Mouse (Mus musculus) forebrain, postnatal 0 days (tissue): ENCODE data around the gene Perm1. TPM values are rescaled to one million over a fixed set of nuclear protein-coding genes. Genes with fewer than 3 reads are reported as not detected.
A peak's percentile ranks its signal among the peaks of the same experiment; 100 is the strongest.

Experiments used
- ATAC-seq: fragments of 200-750 bp; cut with Nextera tagmentation; 2 replicates; pipeline ENCODE4 v1.8.0; 2017; ENCODE audit warnings: mild to moderate bottlenecking, moderate library complexity
- DNase-seq: peaks from one replicate; pipeline ENCODE4 v3.0.0-alpha.2; 2015
- H3K27ac ChIP-seq: fragments of 300-500 bp; sonication (generic); 2 replicates; pipeline ENCODE4 v1.5.1; 2014; ENCODE audit warnings: low read depth, mild to moderate bottlenecking, antibody characterized with exemption, low read length, moderate library complexity, mixed read lengths
- H3K27me3 ChIP-seq: fragments of 300-500 bp; sonication (generic); 2 replicates; pipeline ENCODE4 v1.6.1; 2014; ENCODE audit warnings: mild to moderate bottlenecking, low read length, mixed read lengths; ENCODE audit not compliant: insufficient read depth
- H3K36me3 ChIP-seq: fragments of 300-500 bp; sonication (generic); 2 replicates; pipeline ENCODE4 v1.6.1; 2014; ENCODE audit warnings: mild to moderate bottlenecking, moderate library complexity; ENCODE audit not compliant: insufficient read depth
- H3K4me1 ChIP-seq: fragments of 300-500 bp; sonication (generic); 2 replicates; pipeline ENCODE4 v1.6.1; 2014; ENCODE audit warnings: antibody characterized with exemption; ENCODE audit not compliant: insufficient read depth
- H3K4me2 ChIP-seq: fragments of 300-500 bp; sonication (generic); 2 replicates; pipeline ENCODE4 v1.6.1; 2014; ENCODE audit warnings: low read depth, mild to moderate bottlenecking, moderate library complexity
- H3K4me3 ChIP-seq: fragments of 300-500 bp; sonication (generic); 2 replicates; pipeline ENCODE4 v1.5.1; 2014; ENCODE audit warnings: low read depth, low read length, mixed read lengths
- H3K9ac ChIP-seq: fragments of 300-500 bp; sonication (generic); 2 replicates; pipeline ENCODE4 v1.6.1; 2014; ENCODE audit warnings: mild to moderate bottlenecking
- H3K9me3 ChIP-seq: fragments of 300-500 bp; sonication (generic); 2 replicates; pipeline ENCODE4 v1.6.1; 2016; ENCODE audit warnings: low read length
- CTCF ChIP-seq: sonication (generic); IDR thresholded peaks from 2 replicates; pipeline ENCODE4 v1.5.1; 2016; ENCODE audit warnings: antibody characterized with exemption, control low read depth, low read depth
- WGBS: fragments of 180-500 bp; shearing (Covaris S2); extraction: QIAGEN DNeasy Blood & Tissue Kit; methylation state at CpG from one replicate; pipeline ENCODE4 v1.1.7; 2014; 5-methylcytosine and 5-hydroxymethylcytosine counted together
- polyA plus RNA-seq: library from polyadenylated mRNA; unstranded; fragments of >200 nt; fragmentation: Nextera tagmentation; extraction: Ambion mirVana; gene quantifications from 2 replicates; pipeline ENCODE4 v1.2.1, GENCODE M21; 2015
- total RNA-seq: library from RNA; depleted of rRNA; stranded (reverse); fragments of >200 nt; gene quantifications from 2 replicates; pipeline ENCODE4 v1.2.3, GENCODE M21; 2014

Gene Perm1
- total and polyA plus RNA-seq, 2 experiments from 2014 or later = 0.86 to 1.3 TPM

DNA sequence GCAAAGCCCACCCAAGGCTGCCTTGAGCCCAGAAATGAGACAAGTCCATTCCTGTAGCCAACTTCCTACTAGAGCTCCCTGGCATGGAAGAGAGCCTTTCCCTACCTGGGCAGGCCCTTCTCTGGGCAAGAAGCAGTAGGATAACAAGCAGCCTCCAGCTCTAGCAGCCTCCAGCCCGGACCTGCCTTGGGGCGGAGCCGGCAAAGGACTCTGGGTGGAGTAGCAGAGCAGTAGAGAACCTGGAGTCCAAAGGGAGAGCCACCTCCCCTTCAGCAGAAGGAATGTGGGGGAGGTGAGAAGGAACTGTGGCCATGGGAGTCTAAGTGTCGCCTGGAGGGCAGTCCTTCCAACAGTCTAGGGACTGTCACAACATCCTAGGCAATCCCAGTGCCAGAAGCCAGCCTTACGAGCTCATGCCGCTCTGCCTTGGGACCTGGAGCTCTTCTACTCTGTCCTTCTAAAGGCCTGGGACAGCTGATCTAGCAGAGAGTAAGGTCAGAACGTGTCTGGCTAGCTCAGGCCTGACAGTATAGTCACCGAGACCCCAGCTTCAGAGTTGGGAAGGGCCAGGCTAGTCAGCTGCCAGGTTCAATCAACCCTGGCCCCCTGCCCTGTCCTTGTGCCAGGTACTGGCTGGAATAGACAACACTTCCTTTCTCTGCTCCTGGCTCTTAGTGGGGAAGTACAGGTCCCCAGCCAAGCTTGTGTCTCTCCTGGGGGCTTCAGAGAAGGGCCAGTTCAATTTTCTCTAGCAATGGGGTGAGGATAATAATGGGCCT, 23.1 kb upstream of the Perm1 start:
- Histone ChIP-seq H3K36me3 (peaks cover 25% of the 10 kb centered on the region; the same call in 1 of the 2 replicates), H3K27ac (no peak overlapping the region), H3K27me3 (no peaks in the 10 kb centered on the region), H3K4me3 (no peak overlapping the region), H3K4me1 (peaks cover 28% of the 10 kb centered on the region), H3K9me3 (no peaks in the 10 kb centered on the region), H3K9ac (no peak overlapping the region), H3K4me2 (no peak overlapping the region)
- ATAC-seq (peak; percentile 3; the same call in 1 of the 2 replicates), DNase-seq (peak; percentile 38)
- 44% methylated on average over 8 of the region's 8 CpGs for WGBS
- TF ChIP-seq CTCF = no peak

DNA sequence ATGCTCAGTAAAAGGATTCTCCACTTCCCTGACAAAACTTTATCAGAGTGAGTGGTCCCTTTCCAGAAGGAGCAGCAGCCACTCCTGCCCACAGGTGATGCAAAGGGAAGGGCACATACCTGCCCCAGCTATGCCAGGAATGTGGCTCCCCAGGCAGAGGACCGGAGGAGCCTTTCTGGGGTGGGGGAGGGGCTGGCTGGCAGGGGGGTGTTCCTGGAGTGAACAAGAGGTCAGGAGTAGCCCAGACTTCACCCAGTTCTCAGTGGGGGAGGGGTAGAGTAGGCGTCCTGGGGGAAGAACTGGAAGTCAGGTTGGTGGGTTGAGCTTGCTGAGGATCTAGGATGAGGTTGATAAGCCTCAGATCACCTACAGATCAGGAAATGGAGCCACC, 22.5 kb upstream of the Perm1 start:
- DNase-seq = no peak
- peaks cover 22% of the 10 kb centered on the region for H3K4me1 ChIP-seq
- no peak overlapping the region for H3K4me3 ChIP-seq
- H3K27me3 ChIP-seq = no peaks in the 10 kb centered on the region
- no peak for TF ChIP-seq CTCF
- H3K27ac ChIP-seq = no peak overlapping the region
- no peak overlapping the region for H3K4me2 ChIP-seq
- H3K36me3 ChIP-seq = peaks cover 25% of the 10 kb centered on the region; the same call in 1 of the 2 replicates
- 27% methylated on average over 2 of the region's 2 CpGs for WGBS
- no peak for ATAC-seq
- no peaks in the 10 kb centered on the region for H3K9me3 ChIP-seq
- no peak overlapping the region for H3K9ac ChIP-seq

DNA sequence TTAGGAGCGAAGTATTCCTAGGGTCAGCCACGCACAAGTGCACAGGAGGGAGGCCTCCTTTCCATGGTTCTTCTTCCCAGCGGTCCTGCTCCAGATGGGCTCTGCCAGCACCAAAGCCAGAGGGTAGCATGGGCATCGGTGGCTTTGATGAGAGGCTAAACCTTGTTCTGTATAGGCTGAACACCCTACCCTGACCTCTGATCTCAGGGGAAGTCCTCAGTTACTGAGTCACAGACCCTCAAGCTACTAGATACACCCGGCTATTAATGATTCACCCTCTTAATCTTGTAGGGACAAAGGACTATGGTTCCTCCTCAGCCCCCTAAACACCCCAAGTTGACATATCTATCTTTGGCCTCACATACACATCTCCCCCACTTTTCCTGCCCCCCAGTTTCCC, 21.8 kb upstream of the Perm1 start:
- H3K4me1 ChIP-seq = peaks cover 15% of the 10 kb centered on the region
- no peak overlapping the region for H3K4me2 ChIP-seq
- H3K9me3 ChIP-seq = no peaks in the 10 kb centered on the region
- H3K27ac ChIP-seq = no peak overlapping the region
- ATAC-seq (no peak), DNase-seq (no peak)
- H3K36me3 ChIP-seq = peaks cover 25% of the 10 kb centered on the region; the same call in 1 of the 2 replicates
- TF ChIP-seq CTCF = no peak
- H3K9ac ChIP-seq = no peak overlapping the region
- H3K4me3 ChIP-seq = no peak overlapping the region
- no peaks in the 10 kb centered on the region for H3K27me3 ChIP-seq
- WGBS = 73% methylated on average over 5 of the region's 5 CpGs

DNA sequence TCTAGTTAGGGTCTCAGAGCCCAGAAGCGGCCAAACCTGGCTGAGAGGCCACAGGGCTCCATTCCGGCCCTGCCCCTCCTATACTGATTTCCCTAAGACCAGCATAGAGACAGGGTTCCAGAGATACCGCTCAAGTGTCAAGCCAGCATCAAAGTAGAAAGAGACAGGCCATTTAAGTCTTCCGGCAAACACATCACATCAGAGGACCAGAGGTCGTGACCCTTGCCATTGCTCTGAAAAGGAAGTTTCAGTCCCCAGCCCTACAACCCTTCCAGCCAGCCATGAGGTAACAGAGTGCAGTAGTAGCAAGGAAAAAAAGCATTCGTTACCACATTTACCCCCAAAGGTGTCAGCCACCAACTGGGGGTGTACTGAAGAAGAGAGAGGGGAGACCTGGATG, 21.3 kb upstream of the Perm1 start:
- TF ChIP-seq CTCF = no peak
- DNase-seq (no peak), ATAC-seq (no peak)
- Histone ChIP-seq H3K9me3 (no peaks in the 10 kb centered on the region), H3K27ac (no peak overlapping the region), H3K4me1 (peaks cover 11% of the 10 kb centered on the region), H3K27me3 (no peaks in the 10 kb centered on the region), H3K9ac (no peak overlapping the region), H3K4me2 (no peak overlapping the region), H3K4me3 (no peak overlapping the region), H3K36me3 (peaks cover 25% of the 10 kb centered on the region; the same call in 1 of the 2 replicates)
- WGBS = 45% methylated on average over 6 of the region's 6 CpGs

DNA sequence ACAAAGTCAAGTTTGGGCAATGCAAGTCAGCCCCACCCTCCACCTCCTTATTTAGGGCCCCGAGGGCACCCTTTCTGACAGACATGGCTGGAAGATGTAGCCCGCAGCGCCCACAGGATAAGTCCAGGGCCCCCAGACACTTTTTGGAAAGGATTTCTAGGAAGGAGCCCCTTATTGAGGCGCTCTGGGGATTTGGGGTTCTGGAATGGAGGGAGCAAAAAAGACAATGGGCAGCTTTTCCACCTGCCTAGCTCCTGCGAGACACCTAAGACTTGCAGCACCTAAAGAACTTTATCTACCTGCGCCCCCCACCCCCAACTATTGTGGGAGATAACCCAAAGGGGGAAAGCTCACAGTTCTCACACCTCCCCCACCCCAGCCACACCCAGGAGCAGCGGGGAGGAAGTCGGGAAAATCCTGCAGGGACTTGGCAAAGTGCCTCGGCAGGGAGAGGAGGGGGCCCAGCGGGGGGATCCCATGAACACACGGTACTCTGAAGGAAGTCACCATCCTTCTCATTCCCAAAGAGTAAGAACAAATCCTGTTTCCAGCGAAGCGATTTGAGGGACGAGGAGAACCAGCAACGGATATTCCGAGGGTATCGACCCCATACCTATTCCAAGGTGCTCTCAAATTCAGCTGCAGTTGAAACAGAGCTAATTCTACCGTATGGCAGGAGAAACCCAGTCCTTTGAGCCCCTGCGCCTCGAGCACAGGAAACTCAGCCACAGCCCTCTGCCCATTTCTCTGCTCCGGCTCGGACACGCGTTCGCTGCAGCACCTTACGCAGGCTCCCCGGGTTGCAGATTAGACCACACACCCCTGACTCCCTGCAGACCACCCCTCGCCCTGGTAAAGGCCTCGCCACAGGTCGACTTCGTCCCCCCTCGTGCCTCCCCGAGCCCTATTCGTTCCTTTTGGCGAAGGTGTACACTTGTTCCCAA, 19.5 kb upstream of the Perm1 start:
- ATAC-seq (no peak), DNase-seq (peak; percentile 78)
- Histone ChIP-seq H3K9me3 (no peaks in the 10 kb centered on the region), H3K9ac (peak overlapping the region; percentile 69), H3K4me2 (peak overlapping the region; percentile 91), H3K27me3 (no peaks in the 10 kb centered on the region), H3K4me3 (peak overlapping the region; percentile 78), H3K36me3 (peaks cover 13% of the 10 kb centered on the region; the same call in 1 of the 2 replicates), H3K4me1 (peaks cover 11% of the 10 kb centered on the region), H3K27ac (0 out of 2 replicates have a peak overlapping the region, but pooled peaks have one; percentile 9)
- TF ChIP-seq CTCF = no peak
- WGBS = 2% methylated on average over 35 of the region's 35 CpGs

DNA sequence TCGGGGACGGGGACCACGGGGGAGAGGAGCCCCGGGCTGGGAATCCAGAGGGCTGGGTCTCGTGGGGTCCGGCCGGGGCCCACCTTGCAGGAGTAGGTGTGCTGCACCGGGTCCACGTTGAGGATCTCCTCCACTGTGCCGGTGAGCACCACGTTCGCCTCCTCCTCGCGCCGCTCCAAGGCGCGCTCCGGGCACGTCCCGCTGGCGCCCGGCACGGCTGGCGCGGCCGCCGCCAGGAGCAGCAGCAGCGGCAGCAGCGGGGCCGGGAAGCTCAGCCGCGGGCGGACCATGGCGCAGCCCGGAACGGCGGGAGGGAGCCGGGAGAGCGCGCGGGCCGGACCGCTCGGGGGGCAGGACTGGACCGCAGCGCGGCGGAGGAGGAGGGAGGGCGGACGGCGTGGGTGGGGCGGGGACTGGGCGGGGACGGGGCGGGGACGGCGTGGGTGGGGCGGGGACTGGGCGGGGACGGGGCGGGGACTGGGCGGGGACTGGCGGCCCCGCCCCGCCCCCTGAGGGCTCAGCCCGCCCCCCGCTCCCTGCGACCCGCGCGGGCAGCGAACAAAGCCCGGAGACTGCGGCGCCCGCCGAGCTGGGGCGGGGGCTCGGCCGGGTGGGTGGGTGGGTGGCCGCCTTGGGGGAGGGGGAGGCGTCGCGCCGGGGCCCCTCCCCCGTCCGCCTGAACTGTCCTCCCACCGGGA, 18.4 kb upstream of the Perm1 start, which contains the start of gene Agrn:
Gene Agrn, minus strand, starts transcription at position 358 of the 698 bp plus-strand sequence.
- no peaks in the 10 kb centered on the region for H3K9me3 ChIP-seq
- ATAC-seq = peak; percentile 81
- TF ChIP-seq CTCF = no peak
- peak within 1 kb of the TSS; percentile 69 for H3K9ac ChIP-seq
- under 1% methylated on average over 47 of the region's 88 CpGs for WGBS
- peak within 1 kb of the TSS; percentile 78 for H3K4me3 ChIP-seq
- no peak for DNase-seq
- H3K4me2 ChIP-seq = peak within 1 kb of the TSS; percentile 91
- peak within 1 kb of the TSS; percentile 80 for H3K27ac ChIP-seq
- no peaks in the 10 kb centered on the region for H3K27me3 ChIP-seq
- H3K4me1 ChIP-seq = peaks cover 11% of the 10 kb centered on the region
- 0 out of 2 replicates have a peak, but pooled peaks cover 3% of the 10 kb centered on the region for H3K36me3 ChIP-seq
